17 mouse cellular contexts compared by ENCODE assay signal in the genomic region with DNA sequence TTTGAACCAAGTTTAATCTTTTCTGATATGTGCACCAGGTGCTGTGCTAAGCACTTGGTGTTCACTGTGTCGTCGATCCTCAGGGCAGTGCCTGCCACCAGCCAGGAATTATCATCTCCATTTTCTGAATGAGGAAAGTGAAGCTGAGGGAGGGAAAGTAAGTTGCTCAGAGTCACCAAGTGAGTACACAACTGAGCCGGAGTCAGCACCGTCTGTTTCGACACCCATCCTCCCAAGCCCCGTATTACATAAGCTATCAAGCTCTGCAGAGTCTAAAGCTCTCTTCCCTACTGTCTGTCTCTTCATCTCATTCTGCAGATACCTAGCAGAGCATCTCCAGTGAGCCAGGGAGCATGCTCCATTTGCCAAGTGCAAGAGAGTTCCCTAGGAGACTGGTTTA.
DNase-seq lines count a peak whose midpoint lies in the region; TF ChIP-seq lines count a peak whose summit lies in the region.
"Had no signal": no experiment of that assay in that cellular context is flagged by ENCODE, and none has a peak within 500 bp of the region (broad histone marks: within the 10 kb centered on the region; RNA-seq: fewer than 3 reads in every experiment).

No protein-coding gene starts in this region.

- peak; percentile 42 for DNase-seq in left cerebral cortex, adult 11 months (ENCODE audit: low spot score)
- DNase-seq in left cerebral cortex, postnatal 10 days (ENCODE audit: extremely low spot score in 1 of 2, low spot score in 2 of 2) = no peak
- peak; percentile 50 to 74 for DNase-seq in layer of hippocampus, adult 2 months (ENCODE audit: low spot score in 2 of 2)
- DNase-seq in layer of hippocampus, postnatal 36 days = peak; percentile 60 to 63
- peak; percentile 32 to 63 for DNase-seq in right cerebral cortex, postnatal 36 days (ENCODE audit: low spot score in 2 of 2)
- DNase-seq in adrenal gland, postnatal 25 days = no peak
- no peak for DNase-seq in kidney, postnatal 25 days
- DNase-seq: B cell, adult 2 months; cerebellum, adult 9-10 months; heart, postnatal 14 days; kidney, adult 9 months; spleen, adult 18-20 months had no signal

- H3K27ac ChIP-seq in layer of hippocampus, adult 2 months = peak overlapping the region; percentile 58
- H3K27ac ChIP-seq: embryonic facial prominence, embryonic 10.5 days; hindbrain, embryonic 13.5 days; liver, embryonic 14.5 days; macrophage; midbrain, embryonic 10.5 days had no signal

- intact Hi-C loops in left cerebral cortex, postnatal 10 days (cut with DNase I) = no loop called here

- TF ChIP-seq CTCF in layer of hippocampus, adult 2 months (conservative IDR thresholded peaks at IDR 0.05) = no peak

- no peak overlapping the region for H3K4me3 ChIP-seq in layer of hippocampus, adult 2 months
- H3K4me3 ChIP-seq: embryonic facial prominence, embryonic 10.5 days; hindbrain, embryonic 13.5 days; midbrain, embryonic 10.5 days had no signal

Comparison
In these comparisons a context has a peak if more than half of its experiments do, and no peak if none do; other contexts are left out.
1. DNase-seq: peak in left cerebral cortex, adult 11 months (single experiment), layer of hippocampus, adult 2 months (2 of 2), layer of hippocampus, postnatal 36 days (2 of 2) and right cerebral cortex, postnatal 36 days (2 of 2); none in left cerebral cortex, postnatal 10 days (0 of 2), adrenal gland, postnatal 25 days (single experiment) and kidney, postnatal 25 days (0 of 2).